Mouse (Mus musculus) fat pad, adult 2 months (tissue): Measurements from ENCODE around the gene Vps29.
A peak's percentile ranks its signal among the peaks of the same experiment; 100 is the strongest.

Source experiments
- DNase-seq: peaks from one replicate; pipeline ENCODE4 v3.0.0-alpha.2; 2011; ENCODE audit warnings: low read depth, low spot score; ENCODE audit errors: extremely low read depth

Vps29 gene

DNA sequence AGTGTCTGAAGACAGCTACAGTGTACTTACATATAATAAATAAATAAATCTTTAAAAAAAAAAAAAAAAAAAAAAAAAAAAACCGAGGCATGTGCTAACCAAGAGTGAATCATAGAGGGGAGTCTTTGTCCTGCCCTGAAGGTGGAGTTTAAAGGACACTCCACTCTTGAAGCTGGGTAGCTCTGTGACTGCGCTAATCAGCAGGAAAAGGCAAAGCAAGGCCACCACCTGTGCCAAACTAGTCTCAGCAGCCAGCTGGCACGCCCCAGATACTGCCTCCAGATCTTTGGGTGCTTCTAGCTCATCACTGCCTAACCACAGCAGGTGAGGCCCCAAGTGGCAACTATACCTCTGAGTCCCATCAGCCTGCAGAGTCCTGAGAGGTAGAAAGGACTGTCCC lies 19.5 kb upstream of the Vps29 start:
- no peak for DNase-seq

DNA sequence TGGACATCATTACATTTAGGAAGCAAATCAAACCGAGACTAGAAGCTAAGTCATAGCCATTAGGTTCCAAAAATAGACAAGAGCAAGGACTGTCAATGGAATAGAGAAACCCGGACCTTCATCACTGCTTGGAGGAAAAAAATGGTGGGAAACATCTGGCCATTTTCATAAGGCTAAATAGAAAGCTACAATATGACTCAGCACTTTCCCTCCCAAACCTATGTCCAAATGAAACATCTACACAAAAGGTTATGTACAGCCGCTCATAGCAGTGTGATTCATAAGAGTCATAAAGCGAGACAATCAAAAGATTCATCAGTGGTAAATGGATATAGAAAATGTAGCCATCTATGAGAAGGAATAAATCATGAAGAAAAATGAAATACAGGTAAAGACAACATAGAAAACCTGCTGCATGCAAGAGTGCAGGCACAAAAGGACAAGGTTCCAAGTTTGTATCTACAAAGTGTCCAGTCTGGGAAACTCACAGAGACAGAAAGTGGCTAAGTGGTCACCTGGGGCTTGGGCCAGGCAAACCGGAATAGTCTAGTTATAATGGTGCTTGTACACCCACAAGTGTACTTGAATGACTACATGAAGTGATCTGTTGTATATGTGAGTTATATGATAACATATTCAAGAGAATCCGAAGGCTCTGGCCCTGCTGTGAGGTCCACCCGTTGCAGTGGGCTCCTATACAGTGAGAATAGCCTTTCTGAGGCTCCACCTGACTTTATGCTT lies 17.4 kb upstream of the Vps29 start:
- no peak for DNase-seq

DNA sequence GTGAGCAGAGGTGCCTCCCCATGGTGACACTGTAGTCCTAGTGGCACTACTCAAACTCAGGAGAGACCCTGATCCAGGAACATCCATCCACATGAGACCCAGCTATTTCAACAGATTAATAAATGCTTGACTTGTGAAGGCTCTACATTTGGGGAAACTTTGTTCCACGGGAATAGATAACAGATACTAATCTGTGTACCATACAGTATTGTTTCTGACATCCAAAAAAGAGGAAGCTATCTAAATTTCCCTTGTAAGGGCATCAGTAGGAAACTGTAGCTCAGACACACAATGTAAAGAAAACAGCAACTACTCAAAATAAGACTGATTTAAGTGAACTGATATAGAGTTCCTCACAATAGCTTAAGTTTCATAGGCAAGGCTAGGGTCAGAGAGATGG lies 11.3 kb upstream of the Vps29 start:
- DNase-seq, result no peak

DNA sequence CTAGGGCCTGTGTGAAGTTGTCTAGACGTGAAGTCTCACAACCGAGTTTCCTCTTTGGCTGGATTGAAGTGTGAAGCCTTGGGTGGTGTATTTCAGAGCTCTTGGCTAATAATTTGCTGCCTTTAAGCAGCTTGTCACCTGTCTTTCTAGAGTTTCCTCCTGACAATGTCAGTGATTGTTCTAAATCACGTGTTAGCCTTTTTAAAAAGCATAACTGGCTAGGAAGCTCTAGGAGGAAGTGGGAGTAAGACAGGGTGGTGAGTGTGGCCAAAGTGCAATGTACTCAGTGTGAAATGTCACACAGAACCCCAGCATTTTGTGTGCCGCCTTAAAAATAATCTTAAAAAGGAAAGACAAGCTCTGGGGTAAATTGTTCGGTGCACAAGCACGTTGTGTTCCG lies 10.4 kb upstream of the Vps29 start:
- DNase-seq, result no peak

DNA sequence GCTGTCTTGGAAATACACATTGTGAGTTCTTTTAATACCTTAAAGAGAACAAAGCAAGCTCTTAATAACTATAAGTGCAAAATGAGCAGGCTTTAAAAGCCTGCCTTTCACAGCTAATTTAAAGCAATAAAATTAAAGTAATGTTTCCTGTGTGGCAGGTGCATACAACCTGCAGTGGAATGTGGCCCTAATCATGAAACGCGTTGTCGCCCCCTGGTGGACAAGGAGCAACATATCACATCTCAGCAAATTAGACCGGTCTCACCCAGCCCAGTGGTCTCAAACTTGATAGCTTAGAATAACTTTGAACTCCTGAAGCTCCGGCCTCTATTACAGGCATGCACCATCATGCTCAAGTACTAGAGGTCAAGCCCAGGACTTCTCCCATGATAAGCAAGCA lies 9.9 kb upstream of the Vps29 start:
- no peak for DNase-seq

DNA sequence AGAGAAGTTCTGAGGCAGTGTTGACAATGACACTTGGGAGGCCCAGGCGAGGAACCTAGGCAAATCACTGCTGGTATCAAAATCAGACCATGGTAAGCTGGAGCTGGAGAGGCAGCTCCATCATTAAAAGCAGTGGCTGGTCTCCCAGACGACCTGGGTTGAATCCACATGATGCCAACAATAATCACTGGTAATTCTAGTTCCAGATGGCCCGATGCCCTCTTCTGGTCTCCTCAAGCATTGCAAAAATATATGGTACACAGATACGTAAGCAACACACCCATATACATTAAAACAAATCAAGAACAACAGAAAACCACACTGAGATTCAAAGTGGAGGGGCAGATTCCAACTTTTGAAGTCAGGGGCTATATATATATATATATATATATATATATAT lies 8.4 kb upstream of the Vps29 start:
- no peak for DNase-seq

DNA sequence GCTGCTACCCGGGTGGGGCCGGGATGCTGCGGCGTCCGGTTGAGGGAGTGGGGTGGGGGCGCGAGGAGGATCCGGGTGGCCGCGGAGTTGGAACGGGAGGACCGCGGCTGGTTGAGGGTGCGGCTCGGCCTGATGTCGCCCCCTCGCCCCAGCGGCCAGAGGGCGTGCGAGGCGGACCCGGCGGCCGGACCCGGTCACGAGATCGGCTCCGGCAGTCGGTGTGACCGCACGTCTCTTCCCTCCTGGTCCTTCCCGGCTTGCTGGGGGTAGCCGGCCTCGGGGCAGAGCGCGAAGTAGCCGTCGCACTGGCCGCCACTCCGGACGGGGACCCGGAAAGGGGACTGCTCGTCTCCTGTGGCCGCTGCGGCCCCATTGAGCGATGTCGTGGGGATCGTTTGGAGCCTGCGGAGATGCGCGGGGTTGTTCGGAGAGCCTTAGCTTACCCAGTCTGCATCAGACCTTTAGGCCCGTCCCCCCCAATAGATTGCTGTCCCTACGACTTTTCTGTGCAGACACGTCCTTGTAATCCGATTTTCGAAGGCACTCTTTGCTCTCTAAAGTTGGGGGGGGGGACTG lies 411 bp downstream of the Vps29 start:
- DNase-seq, result no peak

DNA sequence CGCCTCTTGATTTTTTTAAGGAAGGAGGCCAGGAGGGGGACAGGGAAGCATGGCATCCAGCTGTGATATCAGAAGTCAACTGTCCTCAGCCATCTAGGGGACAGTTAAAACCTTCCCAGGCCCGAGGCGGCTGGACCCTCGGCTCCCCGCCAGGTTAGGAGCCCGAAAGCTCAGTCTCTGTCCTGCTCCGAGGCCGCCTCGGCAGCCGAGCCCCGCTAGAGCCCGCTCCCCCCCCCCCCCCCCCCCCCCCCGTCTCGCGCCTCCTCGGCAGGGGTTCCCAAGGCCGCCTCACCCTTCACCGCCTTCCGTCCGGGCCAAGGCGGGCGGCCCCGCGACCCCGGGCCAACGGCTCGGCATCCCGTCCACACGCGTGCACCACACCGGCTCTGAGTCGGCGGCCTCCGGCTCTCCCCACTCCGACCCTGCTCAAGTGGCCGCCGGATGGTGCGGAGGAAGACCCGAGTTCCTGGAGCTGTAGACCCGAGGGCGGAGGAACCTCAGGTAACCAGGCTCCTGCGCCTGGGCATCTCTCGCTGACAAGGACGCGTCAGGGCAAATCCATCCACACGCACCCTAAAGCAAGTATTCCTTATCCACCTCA lies 17.5 kb downstream of the Vps29 start, which contains the start of gene Gpn3:
Gpn3 (plus strand) TSS at position 286 of the 601 bp plus-strand sequence.
- DNase-seq, result no peak

DNA sequence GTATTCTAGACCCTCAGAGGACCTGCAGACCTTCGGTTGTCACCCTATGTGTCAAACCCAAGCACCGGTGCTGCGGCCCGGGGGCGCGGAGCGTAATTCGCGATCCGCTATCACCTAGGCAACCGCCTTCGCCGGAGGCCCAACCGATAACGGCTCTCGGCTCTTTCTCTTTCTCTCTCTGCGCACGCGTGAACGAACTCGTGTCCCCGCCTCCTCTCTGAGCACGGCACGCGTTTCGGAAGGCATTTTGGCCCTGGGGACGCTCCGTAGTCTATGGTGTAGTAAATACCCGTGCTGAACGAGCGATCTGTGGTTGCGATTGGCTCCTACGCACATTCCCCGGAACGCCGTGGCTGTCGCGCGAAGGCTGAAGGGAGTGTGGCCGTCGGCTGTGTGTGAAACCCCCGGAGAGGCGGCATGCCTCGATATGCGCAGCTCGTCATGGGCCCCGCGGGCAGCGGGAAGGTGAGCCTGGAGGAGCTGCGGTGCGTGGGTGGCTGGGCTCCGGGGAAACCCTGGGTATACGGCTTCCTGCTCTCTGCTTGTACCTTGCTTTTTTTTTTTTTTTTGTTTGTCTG lies 18.1 kb downstream of the Vps29 start, which contains the start of gene Fam216a:
Fam216a (minus strand) TSS at position 173 of the 578 bp plus-strand sequence.
- DNase-seq, result peak; percentile 83

DNA sequence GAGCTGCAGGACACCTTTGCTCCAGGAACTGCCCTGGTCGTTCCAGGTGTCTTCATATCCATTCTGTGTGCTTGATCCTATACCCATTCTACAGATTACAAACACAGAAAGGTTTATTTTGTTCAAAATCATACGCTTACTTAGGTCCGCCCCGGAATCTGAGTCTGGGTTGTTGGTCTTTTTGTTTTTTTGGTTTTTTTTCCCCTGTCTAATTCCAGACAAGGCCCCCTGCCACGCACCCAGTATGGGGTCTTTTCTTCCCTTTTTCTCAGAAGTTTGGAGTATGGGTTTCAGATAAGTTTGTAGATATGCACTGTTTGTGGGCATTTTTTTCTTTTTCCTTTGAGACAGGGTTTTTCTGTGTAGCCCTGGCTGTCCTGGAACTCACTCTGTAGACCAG lies 18.7 kb downstream of the Vps29 start:
- DNase-seq, result no peak

DNA sequence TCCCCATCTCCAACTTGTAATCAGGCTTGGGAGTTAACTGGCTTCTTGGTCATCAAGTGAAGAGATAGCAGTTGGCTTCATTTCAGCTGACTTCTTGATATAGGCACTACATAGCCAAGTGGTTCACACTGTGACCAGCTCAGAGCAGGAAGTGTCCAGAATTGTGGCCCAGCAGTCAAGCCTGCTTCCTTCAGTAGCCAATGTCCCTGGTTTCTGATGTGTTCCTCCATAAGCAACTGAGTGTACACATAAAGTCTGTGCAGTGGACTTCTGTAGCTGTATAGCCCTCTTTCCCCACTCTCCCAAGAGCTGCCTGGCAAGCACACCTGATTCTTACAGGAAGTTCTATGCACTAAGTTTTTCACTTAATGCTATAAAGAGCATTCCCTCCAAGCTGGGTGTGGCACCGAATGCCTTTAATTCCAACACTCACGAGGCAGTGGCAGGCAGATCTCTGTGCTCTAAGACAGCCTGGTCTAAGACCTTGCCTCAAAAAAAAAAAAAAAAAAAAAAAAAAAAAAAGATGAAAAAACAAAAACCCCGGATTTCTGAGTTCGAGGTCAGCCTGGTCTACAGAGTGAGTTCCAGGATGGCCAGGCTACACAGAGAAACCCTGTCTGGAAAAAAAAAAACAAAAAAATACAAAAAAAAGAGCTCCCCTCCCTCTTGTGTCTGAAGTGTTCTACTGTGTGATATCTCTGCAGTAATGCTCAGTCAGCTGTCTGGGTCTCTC lies 23.1 kb downstream of the Vps29 start:
- DNase-seq, result no peak

DNA sequence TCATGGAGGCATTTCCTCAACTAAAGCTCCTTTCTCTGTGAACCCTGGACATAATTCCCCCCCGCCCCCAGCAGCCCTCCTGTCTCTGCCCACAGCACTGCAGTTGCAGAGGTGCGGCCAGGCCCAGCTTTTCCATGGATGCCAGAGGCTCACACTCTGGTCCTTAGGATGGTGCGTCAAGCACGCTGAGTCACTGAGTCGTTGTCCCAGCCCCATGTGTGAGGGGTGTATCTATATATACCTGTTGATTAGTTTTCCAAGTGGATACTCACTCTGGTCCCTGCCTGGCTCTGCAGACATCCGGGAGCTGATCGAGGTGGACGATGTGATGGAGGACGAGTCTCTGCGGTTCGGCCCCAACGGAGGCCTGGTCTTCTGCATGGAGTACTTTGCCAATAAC lies 24.0 kb downstream of the Vps29 start:
- DNase-seq, result no peak

DNA sequence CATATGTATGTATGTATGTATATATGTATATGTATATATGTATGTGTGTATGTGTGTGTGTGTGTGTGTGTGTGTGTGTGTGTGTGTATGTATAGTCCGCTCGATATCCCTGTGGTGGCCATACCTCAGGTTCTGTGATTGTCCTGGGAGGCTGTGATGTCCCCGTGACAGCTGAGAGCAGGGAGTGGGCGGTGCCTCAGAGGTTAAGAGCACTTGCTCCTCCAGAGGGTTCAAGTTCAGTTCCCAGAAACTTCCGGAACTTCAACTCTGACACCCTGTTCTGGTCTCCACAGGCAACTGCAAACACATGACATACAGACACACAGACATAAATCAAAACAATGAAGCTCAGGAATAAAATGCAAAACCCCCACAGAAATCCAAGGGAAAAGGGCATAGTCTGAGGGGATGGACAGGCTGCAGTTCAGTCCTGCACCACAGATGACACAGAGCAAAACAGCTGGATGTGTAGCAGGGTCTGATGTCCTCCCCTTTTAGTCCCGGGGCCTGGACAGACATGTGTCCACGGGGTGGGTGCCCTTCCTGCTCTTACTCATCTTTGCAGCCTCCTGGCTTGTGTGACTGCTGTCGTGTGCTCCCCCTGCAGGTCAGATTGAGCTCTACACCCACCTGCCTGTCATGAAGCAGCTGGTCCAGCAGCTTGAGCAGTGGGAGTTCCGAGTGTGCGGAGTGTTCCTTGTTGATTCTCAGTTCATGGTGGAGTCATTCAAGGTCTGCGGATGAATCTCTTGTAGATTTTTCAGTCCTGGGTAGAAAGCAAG lies 25.4 kb downstream of the Vps29 start:
- no peak for DNase-seq

DNA sequence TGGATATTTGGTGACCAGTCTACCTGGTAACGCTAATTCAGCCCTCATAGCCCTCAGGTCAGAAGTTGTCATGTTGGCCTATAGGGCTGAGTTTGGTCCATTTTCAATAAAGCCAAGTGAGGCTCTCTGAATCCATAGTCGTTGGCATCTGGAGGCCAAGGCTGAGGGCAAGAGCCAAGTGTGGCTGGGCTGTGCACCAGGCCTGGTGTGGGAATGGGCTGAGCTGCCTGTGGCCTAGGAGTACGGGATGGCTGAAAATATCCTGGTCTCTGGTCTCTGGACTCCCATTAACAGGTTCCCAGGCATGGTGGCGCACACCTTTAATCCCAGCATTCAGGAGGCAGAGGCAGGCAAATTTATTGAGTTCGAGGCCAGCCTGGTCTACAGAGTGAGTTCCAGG lies 35.8 kb downstream of the Vps29 start:
- no peak for DNase-seq

DNA sequence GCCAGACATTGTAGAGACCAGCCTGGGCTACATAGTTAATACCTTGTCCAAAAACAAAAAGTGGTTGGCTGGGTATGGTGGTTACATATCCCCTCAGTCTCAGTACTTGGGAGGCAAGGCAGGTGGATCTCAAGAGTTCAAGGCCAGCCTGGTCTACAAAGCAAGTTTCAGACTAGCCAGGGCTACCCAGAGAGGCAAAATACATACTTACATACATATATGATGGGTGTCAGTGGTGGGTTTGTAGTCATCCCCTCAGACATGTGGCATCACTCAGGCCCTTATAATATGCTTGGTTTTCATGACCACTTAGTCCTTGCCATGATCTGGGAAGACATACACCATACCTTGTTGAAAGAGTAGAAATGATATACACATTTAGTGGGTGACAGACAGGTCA lies 36.5 kb downstream of the Vps29 start:
- DNase-seq, result no peak

DNA sequence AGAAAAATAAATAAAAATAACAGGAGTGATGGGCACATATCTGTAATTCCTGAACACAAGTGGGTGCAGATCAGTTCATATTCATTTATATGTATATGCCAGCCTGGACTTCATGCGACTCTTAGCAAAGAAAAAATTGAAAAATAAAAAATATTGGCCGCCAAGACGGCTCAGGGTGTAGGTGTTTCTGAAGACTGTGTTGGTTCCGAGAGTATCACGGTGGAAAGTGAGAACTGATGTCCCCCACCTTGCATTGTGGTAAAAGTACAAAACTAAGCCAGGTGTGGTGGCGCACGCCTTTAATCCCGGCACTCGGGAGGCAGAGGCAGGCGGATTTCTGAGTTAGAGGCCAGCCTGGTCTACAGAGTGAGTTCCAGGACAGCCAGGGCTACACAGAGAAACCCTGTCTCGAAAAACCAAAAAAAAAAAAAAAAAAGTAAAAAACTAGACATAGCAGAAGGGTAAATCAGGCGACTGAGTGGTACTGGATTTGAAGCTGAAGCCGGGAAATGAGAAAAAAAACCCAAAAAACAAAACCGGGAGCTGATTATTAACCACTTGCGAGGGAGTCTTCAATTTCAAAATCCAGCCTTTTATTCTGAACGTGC lies 37.1 kb downstream of the Vps29 start:
- DNase-seq, result no peak

DNA sequence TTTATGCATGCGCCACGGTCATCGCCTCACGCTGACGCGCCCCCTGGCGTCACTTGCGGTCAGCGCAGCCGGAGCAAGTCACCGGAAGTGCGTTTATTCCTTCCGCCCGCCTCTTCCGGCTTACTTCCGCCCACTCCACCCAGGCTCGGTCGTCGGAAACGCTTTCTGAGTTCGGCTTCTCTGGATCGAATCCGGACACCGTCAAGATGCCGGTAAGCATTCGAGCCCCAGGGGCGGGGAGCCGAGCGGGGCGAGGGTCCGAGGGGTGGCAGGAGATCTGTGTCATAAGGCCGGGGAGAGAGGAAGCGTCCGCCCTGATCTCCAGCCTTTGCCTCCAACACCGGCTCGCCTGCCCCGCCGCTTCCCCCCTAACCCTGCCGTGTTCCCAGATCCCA lies 37.6 kb downstream of the Vps29 start, which contains the start of gene Arpc3:
Arpc3 (plus strand) TSS at position 93 of the 395 bp plus-strand sequence.
- peak; percentile 25 for DNase-seq

DNA sequence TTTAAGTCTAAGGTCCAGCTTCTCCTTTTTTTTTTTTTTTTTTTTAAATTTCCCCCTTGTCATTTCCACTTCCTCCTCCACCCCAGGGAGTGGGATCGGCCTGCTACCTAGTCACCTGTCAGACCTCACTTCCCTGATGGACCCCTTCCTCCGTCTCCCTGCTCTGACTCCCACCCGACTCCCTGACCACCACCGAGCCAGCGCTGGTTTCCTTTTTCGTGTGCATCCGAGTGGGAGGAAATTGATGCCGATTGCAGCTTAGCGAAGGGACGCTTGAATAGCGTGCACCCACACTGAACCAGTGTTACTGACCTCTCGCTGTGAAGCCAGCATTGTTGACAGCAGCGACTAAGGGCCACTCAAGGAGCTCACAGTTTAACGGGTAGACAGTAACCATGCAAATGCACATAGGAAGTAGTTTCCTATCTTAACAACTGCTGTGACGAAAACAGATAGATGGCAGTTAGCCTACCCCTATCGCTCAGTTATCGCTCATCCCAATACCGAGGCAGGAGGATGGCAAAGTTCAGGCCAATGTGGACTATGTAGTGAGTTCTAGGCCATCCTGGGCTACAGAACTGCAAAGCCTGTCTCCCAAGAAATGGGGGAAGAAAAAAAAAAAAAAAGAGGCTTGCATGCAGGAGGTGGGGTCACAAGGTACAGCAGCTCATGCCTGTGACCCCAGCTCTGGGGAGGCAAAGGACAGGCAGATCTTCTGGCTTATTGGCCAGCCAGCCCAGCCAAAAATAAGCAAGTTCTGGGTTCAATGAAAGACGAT lies 38.2 kb downstream of the Vps29 start:
- DNase-seq, result no peak

DNA sequence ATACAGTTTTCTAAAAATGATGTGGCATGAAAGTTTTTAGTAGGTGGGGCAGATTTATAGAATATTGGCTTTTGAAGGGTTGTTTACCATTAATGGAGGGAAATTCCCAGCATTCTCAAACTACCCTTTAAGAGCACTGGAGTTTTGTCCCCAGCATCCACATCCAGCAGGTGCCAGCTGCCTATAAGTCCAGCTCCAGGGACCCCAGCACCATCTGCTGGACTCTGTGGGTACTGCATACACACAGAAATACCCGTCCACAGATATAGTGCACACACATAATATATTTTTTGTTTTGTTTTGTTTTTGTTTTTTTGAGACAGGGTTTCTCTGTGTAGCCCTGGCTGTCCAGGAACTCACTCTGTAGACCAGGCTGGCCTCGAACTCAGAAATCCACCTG lies 39.7 kb downstream of the Vps29 start:
- DNase-seq, result no peak
